Mouse (Mus musculus) myocyte (in vitro differentiated cells): ENCODE results near the gene Eif4g3. TPM values are rescaled to one million over a fixed set of nuclear protein-coding genes. Genes with fewer than 3 reads are reported as not detected.

ENCODE experiments used
- H3K27me3 ChIP-seq: one replicate; pipeline ENCODE4 v1.6.1; 2011; ENCODE audit not compliant: control insufficient read depth, insufficient read depth, insufficient read length
- H3K36me3 ChIP-seq: one replicate; pipeline ENCODE4 v1.6.1; 2011; ENCODE audit not compliant: control insufficient read depth, insufficient read depth
- H3K4me2 ChIP-seq: one replicate; pipeline ENCODE4 v1.6.1; 2011; ENCODE audit warnings: low read depth, control low read depth
- H3K4me3 ChIP-seq: one replicate; pipeline ENCODE4 v1.5.1; 2011; ENCODE audit warnings: mild to moderate bottlenecking, control low read depth, moderate library complexity
- H3K79me2 ChIP-seq: one replicate; pipeline ENCODE4 v1.6.1; 2011; ENCODE audit not compliant: control insufficient read depth, insufficient read depth
- H3ac ChIP-seq: one replicate; pipeline ENCODE4 v1.6.1; 2011; ENCODE audit not compliant: control insufficient read depth, insufficient read length
- CEBPB ChIP-seq: IDR thresholded peaks from 2 replicates; pipeline ENCODE4 v1.6.1; 2011; ENCODE audit warnings: mild to moderate bottlenecking, moderate library complexity; ENCODE audit not compliant: poor library complexity, insufficient read depth, severe bottlenecking
- E2F4 ChIP-seq: IDR thresholded peaks from one replicate; pipeline ENCODE4 v1.6.1; 2011; ENCODE audit warnings: mild to moderate bottlenecking, control low read depth, moderate library complexity; ENCODE audit not compliant: insufficient read depth
- MAX ChIP-seq: IDR thresholded peaks from one replicate; pipeline ENCODE4 v1.6.1; 2011; ENCODE audit warnings: low read depth, mild to moderate bottlenecking, control low read depth
- MYOD1 ChIP-seq, 3 experiments: IDR thresholded peaks; one replicate each; pipeline ENCODE4 v1.6.1; 2011; ENCODE audit warnings: control low read depth in 2 of 3, low read depth in 2 of 3, mild to moderate bottlenecking in 2 of 3, moderate library complexity in 1 of 3; ENCODE audit not compliant: insufficient read length in 2 of 3, control insufficient read depth in 1 of 3
- MYOG ChIP-seq, 3 experiments: IDR thresholded peaks; one replicate each; pipeline ENCODE4 v1.6.1; 2011; ENCODE audit warnings: control low read depth in 2 of 3, low read depth in 2 of 3, mild to moderate bottlenecking in 2 of 3; ENCODE audit not compliant: insufficient read length in 2 of 3, control insufficient read depth in 1 of 3, insufficient read depth in 1 of 3
- POLR2A ChIP-seq: IDR thresholded peaks from one replicate; pipeline ENCODE4 v1.6.1; 2011; ENCODE audit warnings: low read depth, mild to moderate bottlenecking, control low read depth, moderate library complexity; ENCODE audit not compliant: insufficient read length
- POLR2AphosphoS2 ChIP-seq: IDR thresholded peaks from one replicate; pipeline ENCODE4 v1.6.1; 2011; ENCODE audit warnings: low read depth, control low read depth; ENCODE audit not compliant: insufficient read length
- REST ChIP-seq: IDR thresholded peaks from one replicate; pipeline ENCODE4 v1.6.1; 2011; ENCODE audit warnings: mild to moderate bottlenecking, control low read depth, moderate library complexity; ENCODE audit not compliant: insufficient read depth, insufficient read length
- SRF ChIP-seq: IDR thresholded peaks from one replicate; pipeline ENCODE4 v1.6.1; 2011; ENCODE audit warnings: low read depth; ENCODE audit not compliant: control insufficient read depth, insufficient read length
- TCF12 ChIP-seq: IDR thresholded peaks from one replicate; pipeline ENCODE4 v1.6.1; 2011; ENCODE audit warnings: mild to moderate bottlenecking, control low read depth; ENCODE audit not compliant: poor library complexity, insufficient read depth, severe bottlenecking
- TCF3 ChIP-seq: IDR thresholded peaks from one replicate; pipeline ENCODE4 v1.6.1; 2011; ENCODE audit warnings: low read depth, control low read depth; ENCODE audit not compliant: insufficient read length
- USF1 ChIP-seq: IDR thresholded peaks from one replicate; pipeline ENCODE4 v1.6.1; 2011; ENCODE audit warnings: low read depth, mild to moderate bottlenecking, control low read depth, moderate library complexity
- polyA plus RNA-seq: library from polyadenylated mRNA; unstranded; fragments of >200 nt; fragmentation: generic; extraction: Trizol; gene quantifications from one replicate; pipeline ENCODE4 v1.2.1, GENCODE M21; 2012; ENCODE audit warnings: missing spikeins

Gene Eif4g3
- polyA plus RNA-seq, 1 experiment, result 32.9 TPM

- TF ChIP-seq MAX, result no peak
- TF ChIP-seq MYOG (IDR thresholded peaks at IDR 0.05; ENCODE audit: control insufficient read depth in 1 of 3, insufficient read depth in 1 of 3, insufficient read length in 2 of 3, low read depth in 2 of 3), result no peak
- no peak for TF ChIP-seq POLR2AphosphoS2
- Histone ChIP-seq H3K36me3 (peaks cover 6% of the 10 kb centered on the region), H3K4me2 (peak overlapping the region; percentile 6), H3K79me2 (no peaks in the 10 kb centered on the region), H3ac (no peak overlapping the region), H3K4me3 (no peak overlapping the region), H3K27me3 (no peaks in the 10 kb centered on the region)
These were observed 75.0 kb downstream of the Eif4g3 start for GRCm38 (mm10) chr4:138067858-138068257.

GRCm38 (mm10) chr4:138068598-138068997 is 75.8 kb downstream of the Eif4g3 start:
- H3ac ChIP-seq, result no peak overlapping the region
- peaks cover 6% of the 10 kb centered on the region for H3K36me3 ChIP-seq
- TF ChIP-seq MYOD1 (IDR thresholded peaks at IDR 0.05; ENCODE audit: control insufficient read depth in 1 of 3, insufficient read length in 2 of 3, low read depth in 2 of 3), result peak in 2 of 3 experiments; percentile 22 to 64
- TF ChIP-seq MYOG (IDR thresholded peaks at IDR 0.05; ENCODE audit: control insufficient read depth in 1 of 3, insufficient read depth in 1 of 3, insufficient read length in 2 of 3, low read depth in 2 of 3), result peak in 1 of 3 experiments; percentile 86
- no peak for TF ChIP-seq TCF3
- no peaks in the 10 kb centered on the region for H3K27me3 ChIP-seq
- H3K79me2 ChIP-seq, result no peaks in the 10 kb centered on the region
- H3K4me3 ChIP-seq, result no peak overlapping the region
- peak overlapping the region; percentile 43 for H3K4me2 ChIP-seq

GRCm38 (mm10) chr4:138069371-138069770 is 76.5 kb downstream of the Eif4g3 start:
- H3K4me3 ChIP-seq, result no peak overlapping the region
- no peaks in the 10 kb centered on the region for H3K79me2 ChIP-seq
- no peak overlapping the region for H3K4me2 ChIP-seq
- TF ChIP-seq POLR2AphosphoS2 (no peak), E2F4 (no peak), MAX (no peak), SRF (no peak), MYOD1 (IDR thresholded peaks at IDR 0.05; ENCODE audit: control insufficient read depth in 1 of 3, insufficient read length in 2 of 3, low read depth in 2 of 3) (no peak), CEBPB (no peak), MYOG (IDR thresholded peaks at IDR 0.05; ENCODE audit: control insufficient read depth in 1 of 3, insufficient read depth in 1 of 3, insufficient read length in 2 of 3, low read depth in 2 of 3) (no peak), TCF12 (no peak), POLR2A (no peak), TCF3 (no peak), USF1 (no peak), REST (no peak)
- no peak overlapping the region for H3ac ChIP-seq
- H3K27me3 ChIP-seq, result no peaks in the 10 kb centered on the region
- peaks cover 6% of the 10 kb centered on the region for H3K36me3 ChIP-seq

- Histone ChIP-seq H3K36me3 (peaks cover 4% of the 10 kb centered on the region), H3K4me2 (no peak overlapping the region), H3ac (no peak overlapping the region), H3K79me2 (peaks cover 5% of the 10 kb centered on the region), H3K27me3 (no peaks in the 10 kb centered on the region), H3K4me3 (no peak overlapping the region)
- TF ChIP-seq MYOG (IDR thresholded peaks at IDR 0.05; ENCODE audit: control insufficient read depth in 1 of 3, insufficient read depth in 1 of 3, insufficient read length in 2 of 3, low read depth in 2 of 3) (no peak), CEBPB (no peak), MAX (no peak), SRF (no peak), USF1 (no peak), REST (no peak), TCF12 (no peak)
These were observed 78.7 kb downstream of the Eif4g3 start for GRCm38 (mm10) chr4:138071497-138071896.

- peaks cover 6% of the 10 kb centered on the region for H3K79me2 ChIP-seq
- H3K27me3 ChIP-seq, result no peaks in the 10 kb centered on the region
- no peak overlapping the region for H3K4me2 ChIP-seq
- H3ac ChIP-seq, result no peak overlapping the region
- no peak for TF ChIP-seq TCF12
- no peak for TF ChIP-seq USF1
- TF ChIP-seq E2F4, result no peak
- no peak for TF ChIP-seq POLR2A
- no peak for TF ChIP-seq REST
- TF ChIP-seq MYOG (IDR thresholded peaks at IDR 0.05; ENCODE audit: control insufficient read depth in 1 of 3, insufficient read depth in 1 of 3, insufficient read length in 2 of 3, low read depth in 2 of 3), result no peak
- no peak for TF ChIP-seq MYOD1 (IDR thresholded peaks at IDR 0.05; ENCODE audit: control insufficient read depth in 1 of 3, insufficient read length in 2 of 3, low read depth in 2 of 3)
- TF ChIP-seq MAX, result no peak
- no peak for TF ChIP-seq SRF
- TF ChIP-seq TCF3, result no peak
- TF ChIP-seq POLR2AphosphoS2, result no peak
- TF ChIP-seq CEBPB, result no peak
- no peak overlapping the region for H3K4me3 ChIP-seq
- H3K36me3 ChIP-seq, result no peaks in the 10 kb centered on the region
These were observed 80.3 kb downstream of the Eif4g3 start for GRCm38 (mm10) chr4:138073086-138073485.
